Mouse (Mus musculus) liver, adult 2 months (tissue): ENCODE results near the gene Rab11fip3. TPM values are rescaled to one million over a fixed set of nuclear protein-coding genes. Genes with fewer than 3 reads are reported as not detected.

ENCODE experiments used
- DNase-seq: peaks from one replicate; pipeline ENCODE4 v3.0.0-alpha.2; 2011; ENCODE audit warnings: low read depth, low spot score; ENCODE audit errors: extremely low read depth
- H3K27ac ChIP-seq: fragments of 200-500 bp; replicated peaks from 2 replicates; pipeline ENCODE4 v1.5.1; 2012; ENCODE audit warnings: low read depth, mild to moderate bottlenecking, control low read depth, inconsistent platforms, low read length; ENCODE audit not compliant: insufficient read depth
- H3K27me3 ChIP-seq: fragments of 200-500 bp; 2 replicates; pipeline ENCODE4 v1.6.1; 2012; ENCODE audit warnings: mild to moderate bottlenecking, moderate library complexity, low read length, inconsistent platforms; ENCODE audit not compliant: control insufficient read depth, insufficient read depth
- H3K36me3 ChIP-seq: fragments of 200-500 bp; 2 replicates; pipeline ENCODE4 v1.6.1; 2012; ENCODE audit warnings: low read length, inconsistent platforms; ENCODE audit not compliant: control insufficient read depth, insufficient read depth
- H3K4me1 ChIP-seq: fragments of 200-500 bp; 2 replicates; pipeline ENCODE4 v1.6.1; 2011; ENCODE audit warnings: low read length; ENCODE audit not compliant: control insufficient read depth, insufficient read depth
- H3K4me3 ChIP-seq: fragments of 200-500 bp; 2 replicates; pipeline ENCODE4 v1.5.1; 2011; ENCODE audit warnings: low read depth, mild to moderate bottlenecking, control low read depth, low read length, moderate library complexity; ENCODE audit not compliant: insufficient read depth
- H3K79me2 ChIP-seq: fragments of 200-500 bp; 2 replicates; pipeline ENCODE4 v1.6.1; 2012; ENCODE audit warnings: inconsistent platforms, mild to moderate bottlenecking, low read length, moderate library complexity; ENCODE audit not compliant: control insufficient read depth, insufficient read depth
- H3K9ac ChIP-seq: fragments of 200-500 bp; 2 replicates; pipeline ENCODE4 v1.6.1; 2012; ENCODE audit warnings: low read depth, mild to moderate bottlenecking, control low read depth, inconsistent platforms, low read length
- CTCF ChIP-seq: fragments of 200-500 bp; IDR thresholded peaks from 2 replicates; pipeline ENCODE4 v1.5.1; 2011; ENCODE audit warnings: low read depth, low read length, control low read depth
- POLR2A ChIP-seq: fragments of 200-500 bp; IDR thresholded peaks from 2 replicates; pipeline ENCODE4 v1.6.1; 2011; ENCODE audit warnings: low read length, control low read depth; ENCODE audit not compliant: insufficient read depth; ENCODE audit errors: extremely low read depth
- WGBS: fragments of 180-500 bp; shearing (Covaris S2); methylation state at CpG from one replicate; pipeline ENCODE4 v1.1.7; 2018; 5-methylcytosine and 5-hydroxymethylcytosine counted together
- polyA plus RNA-seq: library from polyadenylated mRNA; depleted of rRNA; stranded (reverse); fragments of >200 nt; gene quantifications from 2 replicates; pipeline ENCODE4 v1.2.3, GENCODE M21; 2012; rRNA removed
- total RNA-seq: library from RNA; depleted of rRNA; stranded (reverse); fragments of >200 nt; gene quantifications from 2 replicates; pipeline ENCODE4 v1.2.3, GENCODE M21; 2014; rRNA removed

Rab11fip3 gene
- total and polyA plus RNA-seq, 2 experiments: 4.6 to 13.2 TPM

- peaks cover 7% of the 10 kb centered on the region for H3K4me1 ChIP-seq
- TF ChIP-seq POLR2A: no peak
- TF ChIP-seq CTCF: no peak
- H3K79me2 ChIP-seq: peaks cover 4% of the 10 kb centered on the region; the same call in 1 of the 2 replicates
- no peak overlapping the region for H3K9ac ChIP-seq
- no peak overlapping the region for H3K27ac ChIP-seq
- DNase-seq: no peak
- H3K36me3 ChIP-seq: no peaks in the 10 kb centered on the region
- H3K27me3 ChIP-seq: no peaks in the 10 kb centered on the region
- no peak overlapping the region for H3K4me3 ChIP-seq
- 86% methylated on average over 9 of the region's 9 CpGs for WGBS
These were observed 125.6 kb downstream of the Rab11fip3 start for GRCm38 (mm10) chr17:25943769-25944168.

GRCm38 (mm10) chr17:25943221-25943620 lies 126.1 kb downstream of the Rab11fip3 start:
- 85% methylated on average over 3 of the region's 3 CpGs for WGBS
- TF ChIP-seq POLR2A (no peak), CTCF (no peak)
- DNase-seq: no peak
- H3K27me3 ChIP-seq: no peaks in the 10 kb centered on the region
- H3K4me1 ChIP-seq: peaks cover 7% of the 10 kb centered on the region
- H3K27ac ChIP-seq: no peak overlapping the region
- no peak overlapping the region for H3K9ac ChIP-seq
- H3K36me3 ChIP-seq: no peaks in the 10 kb centered on the region
- peaks cover 4% of the 10 kb centered on the region; the same call in 1 of the 2 replicates for H3K79me2 ChIP-seq
- H3K4me3 ChIP-seq: no peak overlapping the region

DNA sequence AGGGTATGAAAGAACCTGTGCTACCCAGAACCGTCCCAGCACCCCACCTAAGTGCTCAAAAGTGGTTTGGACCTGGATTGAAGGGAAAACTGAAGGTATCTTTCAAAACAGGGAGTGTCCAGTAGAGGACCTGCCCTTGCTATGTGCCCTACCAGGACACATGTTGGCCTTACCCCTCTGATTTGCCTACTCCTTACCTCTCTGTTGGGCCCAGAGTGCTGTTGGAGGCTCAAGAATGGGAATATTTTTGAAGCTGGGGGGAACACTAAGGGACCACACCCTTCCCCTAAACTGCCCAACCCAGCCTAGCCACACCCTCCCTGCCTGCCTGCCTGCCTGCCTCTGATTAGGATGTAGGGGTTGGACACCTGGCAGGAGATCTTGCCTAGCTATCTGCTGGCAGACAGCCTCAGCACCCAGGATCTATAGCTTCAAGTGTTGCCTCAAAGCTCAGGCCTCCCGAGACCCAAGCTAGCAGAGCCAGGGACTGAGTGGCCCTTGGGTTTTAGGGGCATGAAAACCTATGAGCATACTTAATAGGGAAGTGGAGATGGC lies 126.7 kb downstream of the Rab11fip3 start:
- 83% methylated on average over 2 of the region's 2 CpGs for WGBS
- no peak for DNase-seq
- peaks cover 5% of the 10 kb centered on the region; the same call in 1 of the 2 replicates for H3K79me2 ChIP-seq
- no peaks in the 10 kb centered on the region for H3K27me3 ChIP-seq
- H3K9ac ChIP-seq: no peak overlapping the region
- no peak overlapping the region for H3K4me3 ChIP-seq
- TF ChIP-seq POLR2A (no peak), CTCF (no peak)
- no peaks in the 10 kb centered on the region for H3K36me3 ChIP-seq
- no peak overlapping the region for H3K27ac ChIP-seq
- H3K4me1 ChIP-seq: peaks cover 7% of the 10 kb centered on the region

- Histone ChIP-seq H3K27ac (peak overlapping the region; percentile 59), H3K27me3 (no peaks in the 10 kb centered on the region), H3K36me3 (no peaks in the 10 kb centered on the region), H3K4me1 (peaks cover 7% of the 10 kb centered on the region), H3K79me2 (peaks cover 7% of the 10 kb centered on the region; the same call in 1 of the 2 replicates), H3K4me3 (peak overlapping the region; percentile 78), H3K9ac (peak overlapping the region; percentile 79)
- peak; percentile 48 for DNase-seq
- TF ChIP-seq POLR2A (peak; percentile 53; the same call in 1 of the 2 replicates), CTCF (no peak)
- WGBS: 4% methylated on average over 47 of the region's 54 CpGs
These were observed 127.7 kb downstream of the Rab11fip3 start for GRCm38 (mm10) chr17:25941511-25942241.

Other genes starting within 250 kb of the Rab11fip3 start
- gene Wdr24, start 245.9 kb downstream of the Rab11fip3 start, total RNA-seq: 13.3 and 15.6 TPM in 2 replicates
- 23.9 and 24.8 TPM in 2 replicates for gene Wdr24, start 245.9 kb downstream of the Rab11fip3 start, polyA plus RNA-seq
- 25.6 and 30.5 TPM in 2 replicates for gene Jmjd8, start 240.7 kb downstream of the Rab11fip3 start, total RNA-seq
- 75.0 and 78.4 TPM in 2 replicates for gene Jmjd8, start 240.7 kb downstream of the Rab11fip3 start, polyA plus RNA-seq
- gene Stub1, start 236.2 kb downstream of the Rab11fip3 start, total RNA-seq: 50.4 and 55.3 TPM in 2 replicates
- 81.3 and 94.4 TPM in 2 replicates for gene Stub1, start 236.2 kb downstream of the Rab11fip3 start, polyA plus RNA-seq
- 0.40 and 0.74 TPM in 2 replicates for gene Rhbdl1, start 232.3 kb downstream of the Rab11fip3 start, total RNA-seq
- 3.8 and 5.5 TPM in 2 replicates for gene Rhbdl1, start 232.3 kb downstream of the Rab11fip3 start, polyA plus RNA-seq
- gene Gm20683, start 227.8 kb downstream of the Rab11fip3 start, total RNA-seq: 2.7 and 4.8 TPM in 2 replicates
- gene Gm20683, start 227.8 kb downstream of the Rab11fip3 start, polyA plus RNA-seq: 19.1 and 26.9 TPM in 2 replicates
- 18.0 and 20.9 TPM in 2 replicates for gene Rhot2, start 224.7 kb downstream of the Rab11fip3 start, total RNA-seq
- 63.0 and 71.1 TPM in 2 replicates for gene Rhot2, start 224.7 kb downstream of the Rab11fip3 start, polyA plus RNA-seq
- gene Wdr90, start 208.1 kb downstream of the Rab11fip3 start, total RNA-seq: 2.7 and 3.3 TPM in 2 replicates
- 9.0 and 14.1 TPM in 2 replicates for gene Wdr90, start 208.1 kb downstream of the Rab11fip3 start, polyA plus RNA-seq
- 26.1 and 36.0 TPM in 2 replicates for gene Mcrip2, start 200.8 kb downstream of the Rab11fip3 start, total RNA-seq
- 139 and 141 TPM in 2 replicates for gene Mcrip2, start 200.8 kb downstream of the Rab11fip3 start, polyA plus RNA-seq
- 129 and 131 TPM in 2 replicates for gene Mettl26, start 194.5 kb downstream of the Rab11fip3 start, total RNA-seq
- 415 and 439 TPM in 2 replicates for gene Mettl26, start 194.5 kb downstream of the Rab11fip3 start, polyA plus RNA-seq
- 0.07 and 0.09 TPM in 2 replicates for gene Wfikkn1, start 188.7 kb downstream of the Rab11fip3 start, total RNA-seq
- 0.24 and 0.92 TPM in 2 replicates for gene Wfikkn1, start 188.7 kb downstream of the Rab11fip3 start, polyA plus RNA-seq
- gene Rab40c, start 149.8 kb downstream of the Rab11fip3 start, total RNA-seq: 6.1 and 7.2 TPM in 2 replicates
- 22.8 and 24.1 TPM in 2 replicates for gene Rab40c, start 149.8 kb downstream of the Rab11fip3 start, polyA plus RNA-seq
- gene Pigq, start 124.6 kb downstream of the Rab11fip3 start, total RNA-seq: 11.5 and 16.0 TPM in 2 replicates
- gene Pigq, start 124.6 kb downstream of the Rab11fip3 start, polyA plus RNA-seq: 51.6 and 52.5 TPM in 2 replicates
- 1.2 TPM in 1 of 2 replicates, not detected in the other for gene Nhlrc4, start 124.6 kb downstream of the Rab11fip3 start, total RNA-seq
- 0.04 TPM in 1 of 2 replicates, not detected in the other for gene Nhlrc4, start 124.6 kb downstream of the Rab11fip3 start, polyA plus RNA-seq
- gene A930017K11Rik, start 117.0 kb downstream of the Rab11fip3 start, total RNA-seq: not detected in 2 replicates
- not detected in 2 replicates for gene A930017K11Rik, start 117.0 kb downstream of the Rab11fip3 start, polyA plus RNA-seq
- 1.8 and 3.0 TPM in 2 replicates for gene Capn15, start 83.8 kb downstream of the Rab11fip3 start, total RNA-seq
- gene Capn15, start 83.8 kb downstream of the Rab11fip3 start, polyA plus RNA-seq: 16.8 and 23.3 TPM in 2 replicates
- gene Decr2, start 20.8 kb upstream of the Rab11fip3 start, total RNA-seq: 179 and 237 TPM in 2 replicates
- gene Decr2, start 20.8 kb upstream of the Rab11fip3 start, polyA plus RNA-seq: 147 and 154 TPM in 2 replicates
- gene Nme4, start 26.0 kb upstream of the Rab11fip3 start, total RNA-seq: 6.2 and 7.0 TPM in 2 replicates
- gene Nme4, start 26.0 kb upstream of the Rab11fip3 start, polyA plus RNA-seq: 8.7 TPM in 2 replicates
- gene Tmem8, start 43.7 kb upstream of the Rab11fip3 start, total RNA-seq: 8.8 and 10.0 TPM in 2 replicates
- 46.2 and 52.5 TPM in 2 replicates for gene Tmem8, start 43.7 kb upstream of the Rab11fip3 start, polyA plus RNA-seq
- gene Mrpl28, start 53.9 kb upstream of the Rab11fip3 start, total RNA-seq: 64.5 and 67.9 TPM in 2 replicates
- gene Mrpl28, start 53.9 kb upstream of the Rab11fip3 start, polyA plus RNA-seq: 80.6 and 87.6 TPM in 2 replicates
- gene Axin1, start 69.1 kb upstream of the Rab11fip3 start, total RNA-seq: 8.4 and 9.3 TPM in 2 replicates
- 7.4 and 8.9 TPM in 2 replicates for gene Axin1, start 69.1 kb upstream of the Rab11fip3 start, polyA plus RNA-seq
- gene Pdia2, start 129.5 kb upstream of the Rab11fip3 start, total RNA-seq: 1.6 and 6.0 TPM in 2 replicates
- gene Pdia2, start 129.5 kb upstream of the Rab11fip3 start, polyA plus RNA-seq: not detected in 2 replicates
- gene Rgs11, start 133.4 kb upstream of the Rab11fip3 start, total RNA-seq: 0.09 and 0.40 TPM in 2 replicates
- gene Rgs11, start 133.4 kb upstream of the Rab11fip3 start, polyA plus RNA-seq: 0.22 and 0.25 TPM in 2 replicates
- gene Arhgdig, start 138.2 kb upstream of the Rab11fip3 start, total RNA-seq: not detected in 2 replicates
- 0.09 TPM in 1 of 2 replicates, not detected in the other for gene Arhgdig, start 138.2 kb upstream of the Rab11fip3 start, polyA plus RNA-seq
- gene Fam234a, start 174.7 kb upstream of the Rab11fip3 start, total RNA-seq: 12.6 and 19.5 TPM in 2 replicates
- 50.8 and 54.0 TPM in 2 replicates for gene Fam234a, start 174.7 kb upstream of the Rab11fip3 start, polyA plus RNA-seq
- gene Luc7l, start 183.3 kb upstream of the Rab11fip3 start, total RNA-seq: 17.8 and 18.2 TPM in 2 replicates
- gene Luc7l, start 183.3 kb upstream of the Rab11fip3 start, polyA plus RNA-seq: 8.8 and 15.4 TPM in 2 replicates